Mouse (Mus musculus) urinary bladder, postnatal 4 days (tissue): Measurements from ENCODE around the gene Slit3.

Source experiments
- DNase-seq, 2 experiments: peaks; one replicate each; pipeline ENCODE4 v3.0.0; 2021 to 2022; ENCODE audit warnings: low spot score in 2 of 2

Gene Slit3

GRCm38 (mm10) chr11:35571910-35572309, 450.9 kb downstream of the Slit3 start:
- no peak for DNase-seq

GRCm38 (mm10) chr11:35578796-35579195, 457.8 kb downstream of the Slit3 start:
- DNase-seq, result no peak

DNA sequence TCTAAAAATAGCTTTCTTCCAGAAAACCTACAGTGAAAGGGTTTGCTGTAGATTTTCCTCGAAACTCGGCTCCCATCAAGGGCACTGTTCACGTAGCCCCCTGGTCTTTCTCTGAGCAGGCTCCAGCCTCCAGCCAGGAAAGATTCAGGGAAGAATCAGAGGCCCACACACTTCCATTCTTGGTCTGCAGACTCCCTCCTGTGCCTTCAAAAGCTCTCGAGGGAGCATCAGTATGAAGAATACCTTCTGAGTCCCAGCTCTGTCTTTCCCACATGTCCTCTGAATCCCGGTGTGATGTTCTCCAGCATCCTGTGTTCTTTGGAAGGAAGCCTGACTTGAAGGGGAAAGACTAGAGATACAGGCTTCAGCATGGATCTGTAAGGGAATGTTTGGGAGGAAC, 461.6 kb downstream of the Slit3 start:
- DNase-seq, result no peak

GRCm38 (mm10) chr11:35583633-35584032, 462.6 kb downstream of the Slit3 start:
- DNase-seq, result no peak

DNA sequence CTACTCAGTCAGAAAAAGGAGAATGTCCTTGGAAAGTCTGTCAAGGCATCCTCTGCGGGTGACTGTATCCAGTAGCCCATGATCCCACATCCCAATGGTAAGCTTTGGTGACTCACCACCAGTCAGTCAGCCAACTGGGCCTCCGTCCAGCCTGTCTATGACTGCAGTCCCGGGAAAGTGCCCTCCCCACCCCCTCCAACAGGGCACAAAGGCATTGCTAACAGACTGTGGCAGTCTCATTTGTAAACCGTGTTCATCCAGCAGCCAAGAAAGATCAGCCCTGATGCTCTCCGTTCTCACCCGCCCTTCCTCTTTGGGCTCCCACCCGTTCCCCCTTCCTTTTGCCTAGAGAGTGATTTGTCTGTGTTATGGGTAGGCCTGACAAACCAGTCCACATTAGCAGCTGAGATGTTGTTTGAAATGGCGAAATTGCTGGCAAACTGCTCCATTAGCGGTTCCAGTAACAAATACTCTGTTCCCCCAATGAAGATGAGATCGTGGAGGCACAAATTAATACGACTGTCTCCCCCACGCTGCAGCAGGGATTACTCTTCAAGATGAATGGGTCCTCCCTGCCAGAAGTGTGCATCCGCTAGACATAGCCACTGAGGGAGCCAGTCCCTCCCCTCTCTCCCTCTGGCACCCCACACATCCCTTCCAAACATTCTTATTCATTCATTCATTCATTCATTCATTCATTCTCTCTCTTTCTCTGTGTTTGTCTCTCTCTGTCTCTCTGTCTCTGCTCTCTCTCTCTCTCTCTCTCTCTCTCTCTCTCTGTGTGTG, 466.3 kb downstream of the Slit3 start:
- peak; percentile 56 to 71 for DNase-seq

DNA sequence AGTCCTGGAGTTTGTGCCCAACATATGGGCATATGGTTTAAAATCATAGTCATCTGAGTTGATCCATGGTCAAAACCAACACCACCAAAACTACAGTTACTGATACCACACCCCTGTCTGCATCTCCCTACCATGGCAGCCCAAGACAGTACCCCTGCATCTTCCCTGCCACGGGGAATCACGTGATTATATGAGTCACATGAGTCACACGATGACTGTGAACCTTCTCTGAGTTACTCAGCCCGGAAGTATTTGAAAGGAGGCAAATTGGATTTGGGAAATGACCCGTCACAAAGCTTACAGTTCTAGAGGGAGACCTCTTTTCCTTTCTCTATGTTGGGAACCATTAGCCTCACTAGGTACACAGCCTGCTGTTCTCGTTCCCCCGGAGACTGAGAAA, 468.9 kb downstream of the Slit3 start:
- DNase-seq, result no peak

DNA sequence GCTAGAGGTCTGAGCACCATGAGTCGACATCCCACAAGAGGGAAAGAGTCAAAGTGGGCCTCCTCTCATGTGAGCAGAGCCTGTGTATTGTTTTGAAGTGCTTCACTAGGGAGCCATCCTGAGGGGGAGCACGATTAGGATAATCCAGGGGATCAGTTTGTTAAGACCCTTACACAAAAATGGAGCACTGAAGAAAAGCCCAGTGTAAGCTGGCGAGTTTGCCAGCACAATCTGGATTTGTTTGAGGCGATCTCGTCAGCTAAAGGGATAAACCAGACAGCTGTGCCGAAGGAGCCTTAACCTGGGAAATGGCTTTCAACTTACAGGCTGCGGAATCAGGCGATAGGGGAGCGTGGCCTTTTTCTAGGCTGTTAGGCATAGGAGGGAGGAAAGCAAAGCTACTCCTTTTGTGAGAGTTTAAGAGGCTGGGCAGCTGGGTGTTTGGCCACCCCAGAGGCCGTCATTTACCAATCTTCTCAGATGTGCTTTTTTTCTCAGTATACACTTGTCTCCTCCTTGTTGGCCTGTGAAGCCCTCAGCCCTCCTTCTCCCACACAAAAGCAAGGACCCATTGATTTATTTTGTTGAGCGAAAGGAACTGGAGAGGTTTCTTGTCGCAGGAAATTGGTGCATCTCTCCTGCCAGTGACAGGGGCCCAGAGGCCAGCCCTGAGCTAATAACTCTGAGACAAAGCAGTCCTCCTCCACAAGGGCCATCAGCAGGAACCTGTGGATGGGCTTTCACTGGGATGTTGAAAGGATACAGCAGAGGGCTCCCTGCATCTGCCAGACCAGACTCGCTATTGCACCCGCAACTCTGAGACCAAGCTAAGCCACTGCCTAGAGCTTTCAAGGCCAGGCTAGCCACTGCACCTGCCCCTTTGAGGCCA, 472.4 kb downstream of the Slit3 start:
- DNase-seq, result no peak

GRCm38 (mm10) chr11:35596064-35596463, 475.0 kb downstream of the Slit3 start:
- no peak for DNase-seq

GRCm38 (mm10) chr11:35597882-35598281, 476.9 kb downstream of the Slit3 start:
- no peak for DNase-seq

GRCm38 (mm10) chr11:35598732-35599131, 477.7 kb downstream of the Slit3 start:
- DNase-seq, result no peak

DNA sequence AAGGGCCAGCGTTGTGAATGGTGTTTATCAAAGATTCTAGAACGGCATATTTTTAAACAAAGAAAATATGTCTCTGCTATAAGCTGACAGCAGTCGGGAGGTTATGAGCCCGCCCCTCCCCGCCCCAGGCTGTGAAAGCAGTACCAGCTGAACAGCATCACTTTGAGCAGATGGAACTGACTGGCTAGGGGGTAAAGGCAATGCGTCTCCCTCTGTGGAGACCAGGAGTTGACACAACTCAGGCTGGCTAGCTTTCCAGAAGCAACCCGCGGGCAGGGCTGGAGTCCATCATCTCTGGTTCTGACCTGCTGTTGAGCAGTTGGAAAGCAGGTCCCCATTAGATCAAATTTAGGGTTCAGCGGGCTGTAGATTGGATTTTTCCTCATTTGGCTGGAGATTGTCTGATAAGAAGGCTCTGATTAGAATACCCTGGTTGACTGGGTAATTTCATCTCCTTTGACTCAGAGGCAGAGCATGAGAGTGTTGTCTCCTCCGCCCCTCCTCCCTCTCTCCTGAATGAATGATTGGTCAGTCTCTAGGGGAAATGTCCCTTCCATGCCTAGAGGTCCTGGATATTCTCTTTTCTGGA, 480.7 kb downstream of the Slit3 start:
- DNase-seq, result no peak

GRCm38 (mm10) chr11:35602586-35602985, 481.6 kb downstream of the Slit3 start:
- no peak for DNase-seq

- no peak for DNase-seq
Observed at GRCm38 (mm10) chr11:35603946-35604345, 482.9 kb downstream of the Slit3 start.

DNA sequence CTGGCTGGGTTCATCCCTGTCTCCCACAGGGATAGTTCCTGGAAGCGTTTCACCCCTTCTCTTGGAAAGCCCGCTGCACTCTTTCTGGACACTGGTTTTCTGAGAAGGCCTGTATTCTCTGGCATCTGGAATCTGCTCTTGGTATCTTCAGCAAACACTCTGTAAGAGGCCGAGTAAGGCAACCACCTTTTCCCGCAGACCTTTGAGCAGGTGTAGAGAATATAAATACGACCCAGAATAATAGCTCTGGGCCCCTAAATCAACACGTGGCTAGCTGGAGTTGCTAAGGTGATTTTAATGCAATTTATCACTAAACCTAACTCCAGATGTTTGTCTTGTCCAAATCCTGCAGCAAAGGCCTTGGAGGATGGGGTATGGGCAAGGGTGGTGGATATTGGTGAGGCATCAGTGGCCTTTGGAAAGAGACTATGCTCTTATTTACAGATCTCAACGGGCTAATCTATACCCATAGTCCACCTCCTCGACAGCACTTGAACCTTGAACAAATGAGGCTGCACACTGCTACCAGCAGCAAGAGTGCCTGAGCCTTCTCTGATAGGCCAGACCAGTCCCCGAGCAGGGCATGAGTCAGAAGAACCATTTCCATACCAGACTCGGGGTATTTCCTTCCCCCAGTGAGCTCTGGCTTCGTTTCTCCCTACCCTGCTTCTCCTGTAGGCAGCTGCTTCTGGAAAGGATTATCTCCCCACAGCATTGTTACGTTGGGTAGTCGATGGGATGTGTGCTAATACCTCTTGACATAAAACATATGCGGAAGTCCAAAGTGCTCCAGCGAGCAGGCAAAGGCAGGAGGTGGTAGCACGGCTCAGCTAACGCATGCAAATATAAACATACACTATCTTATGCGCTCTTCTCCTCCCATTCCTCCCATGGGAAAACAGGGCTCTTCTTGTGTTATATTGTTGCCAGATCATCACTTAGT, 484.1 kb downstream of the Slit3 start:
- no peak for DNase-seq

DNA sequence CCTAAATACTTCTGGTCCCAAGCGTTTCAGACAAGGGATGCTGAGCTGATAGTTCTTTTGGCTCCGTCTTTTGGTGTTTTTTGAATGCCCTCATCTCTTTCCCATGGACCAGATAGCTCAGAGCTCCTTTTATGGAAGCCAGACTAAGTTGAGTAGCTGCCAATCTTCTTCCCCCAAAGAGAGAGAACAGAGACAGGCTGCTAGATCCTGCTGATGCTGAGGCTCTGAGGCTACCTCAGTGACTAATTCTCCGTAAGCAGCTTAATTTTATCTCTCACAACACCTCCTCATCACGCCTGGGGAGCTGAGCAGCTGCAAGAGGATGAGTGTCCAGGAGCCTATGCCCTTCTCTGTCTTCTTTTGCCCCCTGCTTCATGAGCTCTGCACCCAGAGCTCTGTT, 486.2 kb downstream of the Slit3 start:
- DNase-seq, result no peak

- DNase-seq, result no peak
Observed at GRCm38 (mm10) chr11:35608794-35609193, 487.8 kb downstream of the Slit3 start.

- DNase-seq, result no peak
Observed at GRCm38 (mm10) chr11:35612262-35612896, 491.4 kb downstream of the Slit3 start.

- DNase-seq, result no peak
Observed at GRCm38 (mm10) chr11:35614530-35614929, 493.5 kb downstream of the Slit3 start.

DNA sequence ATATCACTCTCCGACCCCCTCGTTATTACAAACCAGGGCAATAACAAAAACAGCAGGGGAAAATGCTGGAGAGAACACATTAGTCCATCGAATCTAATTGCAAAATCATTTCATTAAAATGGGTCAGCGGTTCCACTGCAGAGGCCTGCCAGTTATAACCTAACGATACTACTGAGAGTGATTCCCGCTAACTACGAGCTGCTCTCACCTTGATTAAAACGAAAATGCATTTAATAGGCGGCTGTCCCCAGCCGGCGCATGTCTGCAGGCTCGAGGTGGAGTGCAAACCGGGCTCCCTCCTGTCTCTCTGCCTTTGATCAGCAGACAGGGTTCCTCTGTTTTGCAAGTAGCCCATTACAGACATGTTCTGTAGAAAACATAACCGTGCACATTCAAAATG, 498.4 kb downstream of the Slit3 start:
- DNase-seq, result no peak

DNA sequence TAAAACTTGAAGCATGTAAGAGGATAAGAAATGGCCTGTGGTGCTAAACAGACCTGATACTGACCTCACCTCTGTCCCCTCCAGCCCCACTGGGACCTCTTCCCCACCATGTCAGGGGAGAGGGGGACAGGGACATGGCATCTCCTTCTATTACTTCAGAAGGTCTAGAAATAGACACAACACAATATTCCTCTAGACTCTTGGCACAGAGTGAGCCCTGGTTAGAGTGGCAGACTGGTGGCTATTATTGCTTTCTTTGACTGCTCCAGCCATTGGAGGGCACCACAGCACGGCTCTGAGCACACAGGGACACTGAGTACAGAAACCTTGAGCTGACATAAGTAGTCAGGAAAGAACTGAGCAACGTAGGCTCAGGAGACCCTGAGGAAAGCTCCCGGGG, 501.7 kb downstream of the Slit3 start:
- DNase-seq, result no peak
